Mouse (Mus musculus) megakaryocyte, embryonic 14.5 days (primary cell): ENCODE data around the gene 1810037I17Rik. TPM values are rescaled to one million over a fixed set of nuclear protein-coding genes. Genes with fewer than 3 reads are reported as not detected.
"Not testable (repeated sequence)": the region's sequence is repeated elsewhere in the genome, so short reads cannot be mapped to it uniquely, and the experiment has no call there.

ENCODE experiments used
- H3K27me3 ChIP-seq: replicated peaks from 2 replicates; pipeline ENCODE3; 2012; ENCODE audit warnings: inconsistent platforms
- H3K36me3 ChIP-seq: replicated peaks from 2 replicates; pipeline ENCODE3; 2012; ENCODE audit warnings: low read length, inconsistent platforms, mixed read lengths
- H3K4me1 ChIP-seq: 2 replicates; pipeline ENCODE4 v1.6.1; 2012; ENCODE audit warnings: inconsistent platforms
- H3K4me3 ChIP-seq: replicated peaks from 2 replicates; pipeline ENCODE3; 2012; ENCODE audit warnings: moderate library complexity, mild to moderate bottlenecking, inconsistent platforms
- H3K9me3 ChIP-seq: 2 replicates; pipeline ENCODE4 v1.6.1; 2012; ENCODE audit warnings: inconsistent platforms
- FLI1 ChIP-seq: IDR thresholded peaks from 2 replicates; pipeline ENCODE4 v1.6.1; 2012; ENCODE audit warnings: low read length, inconsistent platforms, mixed read lengths
- GATA1 ChIP-seq: IDR thresholded peaks from 3 replicates; pipeline ENCODE4 v1.6.1; 2012; ENCODE audit warnings: mixed read lengths, low read length, inconsistent platforms, borderline replicate concordance
- polyA plus RNA-seq: library from polyadenylated mRNA; stranded (reverse); fragments of >175 nt; gene quantifications from 2 replicates; pipeline ENCODE4 v1.2.3, GENCODE M21; 2012; ENCODE audit warnings: low replicate concordance; ENCODE audit not compliant: insufficient read depth

Gene 1810037I17Rik
- polyA plus RNA-seq, 1 experiment = 117 TPM

GRCm38 (mm10) chr3:122929723-122930122 is 5.7 kb downstream of the 1810037I17Rik start:
- Histone ChIP-seq H3K9me3 (no peaks in the 10 kb centered on the region), H3K36me3 (peaks cover 17% of the 10 kb centered on the region), H3K4me1 (peaks cover 19% of the 10 kb centered on the region), H3K27me3 (no peaks in the 10 kb centered on the region), H3K4me3 (no peak overlapping the region)
- TF ChIP-seq GATA1 (no peak), FLI1 (no peak)

DNA sequence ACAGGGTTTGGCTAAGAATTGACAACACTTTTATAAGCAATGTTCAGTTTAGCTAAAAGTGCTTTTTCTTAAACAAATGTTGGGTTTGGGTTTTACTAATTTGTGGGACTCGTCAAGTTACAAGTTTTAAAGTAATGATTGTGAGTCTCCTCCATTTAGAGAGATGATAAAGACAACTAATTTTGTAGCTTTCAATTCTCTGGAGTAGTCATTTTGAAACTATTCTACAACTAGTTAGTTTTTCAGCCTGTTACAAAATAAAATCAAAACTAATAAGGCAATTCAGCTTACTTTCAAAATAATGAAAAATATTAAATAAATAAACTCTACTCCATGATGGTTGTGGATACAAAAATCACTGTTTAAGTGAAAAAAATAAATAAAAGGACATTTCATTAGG is 8.5 kb downstream of the 1810037I17Rik start:
- Histone ChIP-seq H3K4me1 (peaks cover 14% of the 10 kb centered on the region), H3K9me3 (no peaks in the 10 kb centered on the region), H3K36me3 (peaks cover 5% of the 10 kb centered on the region), H3K4me3 (no peak overlapping the region), H3K27me3 (no peaks in the 10 kb centered on the region)
- TF ChIP-seq GATA1 (no peak), FLI1 (no peak)

- H3K4me3 ChIP-seq, H3K27me3 ChIP-seq, H3K9me3 ChIP-seq, H3K36me3 ChIP-seq: not testable (repeated sequence)
- peaks cover 14% of the 10 kb centered on the region for H3K4me1 ChIP-seq
These were observed 13.2 kb downstream of the 1810037I17Rik start for GRCm38 (mm10) chr3:122937176-122937575.

DNA sequence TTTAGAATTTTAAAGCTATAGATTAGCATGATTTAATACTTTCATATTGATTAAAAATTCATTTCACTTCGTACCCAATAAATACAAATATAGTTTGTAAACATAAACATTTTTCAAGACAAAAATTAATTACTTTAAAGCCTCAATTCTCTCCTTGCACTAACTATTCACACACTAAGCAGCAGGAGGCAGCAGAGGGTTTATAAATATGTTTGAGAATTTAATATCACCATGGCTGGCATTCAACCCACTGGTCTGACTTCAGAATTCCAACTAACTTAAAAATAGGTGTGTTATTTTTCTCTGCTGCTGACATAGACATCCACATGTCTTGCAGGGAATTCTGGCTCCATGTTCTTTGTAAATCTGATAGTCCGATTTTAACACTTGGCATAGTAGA is 15.2 kb downstream of the 1810037I17Rik start:
- Histone ChIP-seq H3K36me3 (peaks cover 2% of the 10 kb centered on the region), H3K4me3 (no peak overlapping the region), H3K9me3 (no peaks in the 10 kb centered on the region), H3K4me1 (peaks cover 13% of the 10 kb centered on the region), H3K27me3 (no peaks in the 10 kb centered on the region)
- TF ChIP-seq FLI1 = no peak
- TF ChIP-seq GATA1 = no peak

- TF ChIP-seq FLI1 (no peak), GATA1 (no peak)
- H3K4me3 ChIP-seq = peak overlapping the region; percentile 39
- H3K9me3 ChIP-seq = no peaks in the 10 kb centered on the region
- H3K36me3 ChIP-seq = no peaks in the 10 kb centered on the region
- H3K27me3 ChIP-seq = no peaks in the 10 kb centered on the region
- peaks cover 5% of the 10 kb centered on the region for H3K4me1 ChIP-seq
These were observed 19.4 kb downstream of the 1810037I17Rik start for GRCm38 (mm10) chr3:122943387-122943890.

DNA sequence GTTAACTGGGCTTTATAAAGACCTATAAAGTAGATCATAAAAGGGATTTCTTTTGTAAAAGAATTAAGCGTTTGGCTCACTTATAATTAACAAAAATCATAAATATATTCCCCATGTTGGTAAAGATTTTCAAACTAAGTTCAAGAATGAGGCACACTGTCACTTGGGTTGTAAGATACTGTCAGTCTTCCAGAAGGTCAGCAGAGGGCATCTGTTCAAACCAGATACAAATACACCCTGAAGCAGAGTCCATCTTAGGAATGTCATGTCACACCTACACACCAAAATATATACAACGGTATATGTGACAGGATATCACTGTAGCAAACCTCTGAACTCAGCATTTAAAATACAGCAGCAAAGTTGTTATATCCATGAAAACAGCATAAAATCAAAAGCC is 26.1 kb downstream of the 1810037I17Rik start:
- TF ChIP-seq GATA1 (no peak), FLI1 (no peak)
- H3K27me3 ChIP-seq = no peaks in the 10 kb centered on the region
- no peaks in the 10 kb centered on the region for H3K4me1 ChIP-seq
- H3K9me3 ChIP-seq = no peaks in the 10 kb centered on the region
- H3K4me3 ChIP-seq = no peak overlapping the region
- H3K36me3 ChIP-seq = peaks cover 10% of the 10 kb centered on the region

- H3K9me3 ChIP-seq = no peaks in the 10 kb centered on the region
- no peaks in the 10 kb centered on the region for H3K4me1 ChIP-seq
- H3K27me3 ChIP-seq = no peaks in the 10 kb centered on the region
- H3K4me3 ChIP-seq = no peak overlapping the region
- TF ChIP-seq GATA1 = no peak
- peaks cover 3% of the 10 kb centered on the region for H3K36me3 ChIP-seq
These were observed 40.3 kb downstream of the 1810037I17Rik start for GRCm38 (mm10) chr3:122964301-122964700.

DNA sequence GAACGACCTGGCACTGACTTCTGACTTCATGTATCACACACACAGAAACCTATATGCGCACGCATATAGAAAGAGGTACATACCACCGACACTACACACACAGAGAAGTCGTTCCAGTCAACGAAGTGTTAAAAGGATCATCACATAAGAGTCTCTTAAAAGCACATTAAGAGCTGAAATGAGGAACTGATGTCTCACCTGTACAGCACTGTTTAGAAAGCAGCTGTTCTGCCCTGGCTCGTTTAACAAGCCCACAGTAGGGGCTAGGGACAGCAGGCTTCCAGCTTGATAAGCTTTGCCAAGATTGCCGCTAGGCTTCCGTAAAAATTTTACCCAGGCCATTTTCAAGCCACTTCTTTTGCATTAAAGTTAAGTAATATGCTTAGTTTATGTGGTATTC is 44.4 kb downstream of the 1810037I17Rik start:
- H3K4me1 ChIP-seq = no peaks in the 10 kb centered on the region
- H3K36me3 ChIP-seq = peaks cover 3% of the 10 kb centered on the region
- no peak overlapping the region for H3K4me3 ChIP-seq
- no peak for TF ChIP-seq FLI1
- no peak for TF ChIP-seq GATA1
- no peaks in the 10 kb centered on the region for H3K9me3 ChIP-seq
- no peaks in the 10 kb centered on the region for H3K27me3 ChIP-seq

DNA sequence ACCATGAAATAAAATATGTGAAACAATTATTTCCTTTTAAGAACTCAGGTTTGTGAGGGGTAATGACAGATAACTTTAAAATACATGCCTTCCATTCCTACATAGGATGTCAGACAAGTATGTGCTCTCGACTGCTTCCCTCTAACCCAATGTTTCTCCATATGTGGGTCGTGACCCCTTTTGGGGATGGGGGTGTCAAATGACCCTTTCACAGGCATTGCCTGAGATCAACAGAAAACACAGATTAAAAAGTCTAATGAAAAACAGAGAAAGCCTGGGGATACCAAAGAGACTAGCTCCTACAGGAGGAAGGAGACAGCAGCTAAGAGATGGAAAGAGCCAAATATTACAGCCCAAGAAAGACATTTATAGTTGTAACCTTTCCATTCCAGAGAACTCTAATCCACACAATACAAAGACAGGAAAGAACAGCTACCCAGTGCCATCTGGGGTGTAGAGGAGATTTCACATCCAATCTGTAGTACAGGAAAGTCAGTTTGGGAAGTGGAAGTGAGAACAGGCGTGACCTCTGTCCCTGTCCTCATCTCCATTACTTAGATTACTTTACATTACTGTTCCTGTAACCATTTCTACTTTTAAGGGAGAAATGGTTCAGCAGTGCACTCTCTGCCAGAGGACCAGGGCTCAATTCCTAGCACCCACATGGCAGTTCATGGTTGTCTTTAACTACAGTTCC is 48.3 kb downstream of the 1810037I17Rik start:
- H3K27me3 ChIP-seq = no peaks in the 10 kb centered on the region
- H3K4me1 ChIP-seq = no peaks in the 10 kb centered on the region
- TF ChIP-seq FLI1 (no peak), GATA1 (no peak)
- peaks cover 3% of the 10 kb centered on the region for H3K36me3 ChIP-seq
- no peaks in the 10 kb centered on the region for H3K9me3 ChIP-seq
- no peak overlapping the region for H3K4me3 ChIP-seq

- Histone ChIP-seq H3K36me3 (no peaks in the 10 kb centered on the region), H3K9me3 (no peaks in the 10 kb centered on the region), H3K4me3 (no peak overlapping the region), H3K4me1 (no peaks in the 10 kb centered on the region), H3K27me3 (no peaks in the 10 kb centered on the region)
- no peak for TF ChIP-seq GATA1
- TF ChIP-seq FLI1 = no peak
These were observed 50.8 kb downstream of the 1810037I17Rik start for GRCm38 (mm10) chr3:122974833-122975232.
